Mouse (Mus musculus): ENCODE measurements around the gene Abhd6.

GRCm38 (mm10) chr14:8046839-8047238 lies 44.1 kb downstream of the Abhd6 start:
- TF ChIP-seq CTCF (IDR thresholded peaks at IDR 0.05; ENCODE audit: low read depth): no peak
- TF ChIP-seq EP300 (IDR thresholded peaks at IDR 0.05; ENCODE audit: low read depth): no peak

Data from liver, embryonic 14.5 days (tissue).